Mouse (Mus musculus) T-cell, adult 2 months (primary cell): ENCODE measurements around the gene Sun1.

Source experiments
- DNase-seq: peaks from one replicate; pipeline ENCODE4 v3.0.0; 2022; ENCODE audit warnings: low spot score

Gene Sun1

GRCm38 (mm10) chr5:139251736-139252080 is 51.3 kb downstream of the Sun1 start:
- DNase-seq: no peak

- peak; percentile 100 for DNase-seq
These were observed 51.9 kb downstream of the Sun1 start, which contains the start of gene Get4 for GRCm38 (mm10) chr5:139252081-139252909. TSS of gene Get4 (plus strand) at chr5:139252324.

GRCm38 (mm10) chr5:139252910-139253245 is 52.4 kb downstream of the Sun1 start:
- no peak for DNase-seq

DNA sequence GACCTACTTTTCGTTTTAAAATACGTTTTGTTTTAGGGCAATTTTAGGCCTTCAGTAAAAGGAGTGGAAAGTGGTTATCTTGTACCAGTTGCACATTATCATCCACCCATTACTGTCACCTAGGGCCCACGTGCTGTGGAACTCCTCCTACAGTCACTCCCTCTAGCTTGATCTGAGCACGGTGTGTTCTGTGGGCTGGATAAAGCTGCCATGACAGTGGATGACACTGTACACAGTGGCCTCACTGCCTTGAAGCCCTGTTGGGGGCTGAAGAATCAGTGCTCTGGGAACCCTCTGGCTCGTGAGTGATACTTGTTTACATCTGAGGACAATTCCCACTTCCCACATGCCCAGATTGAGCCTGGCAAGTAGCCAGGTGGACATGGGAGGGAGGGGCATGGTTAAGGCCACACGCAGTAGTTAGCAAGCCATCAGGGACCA is 52.9 kb downstream of the Sun1 start:
- peak; percentile 58 for DNase-seq

- DNase-seq: no peak
These were observed 54.5 kb downstream of the Sun1 start for GRCm38 (mm10) chr5:139254938-139255337.

GRCm38 (mm10) chr5:139255777-139256176 is 55.3 kb downstream of the Sun1 start:
- DNase-seq: no peak

- DNase-seq: no peak
These were observed 55.9 kb downstream of the Sun1 start for GRCm38 (mm10) chr5:139256211-139256765.

- DNase-seq: no peak
These were observed 56.8 kb downstream of the Sun1 start for GRCm38 (mm10) chr5:139257265-139257664.

DNA sequence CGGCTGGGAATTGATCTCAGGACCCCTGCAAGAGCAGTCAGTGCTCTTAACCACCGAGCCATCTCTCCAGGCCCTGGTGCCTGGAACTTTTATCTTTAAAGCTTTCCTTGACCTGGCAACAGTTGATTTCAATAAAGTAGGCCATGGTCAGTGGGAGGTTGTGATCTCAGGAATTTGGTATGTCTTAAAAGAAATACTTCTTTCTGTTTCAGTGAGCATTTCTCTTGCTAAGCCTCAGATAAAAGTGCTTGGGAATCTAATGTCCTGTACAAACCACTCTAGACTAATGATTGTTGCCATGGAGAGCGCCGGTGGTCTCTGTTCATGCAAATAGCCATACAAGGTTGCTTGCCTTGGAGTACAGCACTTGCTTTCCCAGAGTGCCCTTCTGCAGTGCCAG is 57.4 kb downstream of the Sun1 start:
- no peak for DNase-seq

- no peak for DNase-seq
These were observed 58.1 kb downstream of the Sun1 start for GRCm38 (mm10) chr5:139258371-139259035.

DNA sequence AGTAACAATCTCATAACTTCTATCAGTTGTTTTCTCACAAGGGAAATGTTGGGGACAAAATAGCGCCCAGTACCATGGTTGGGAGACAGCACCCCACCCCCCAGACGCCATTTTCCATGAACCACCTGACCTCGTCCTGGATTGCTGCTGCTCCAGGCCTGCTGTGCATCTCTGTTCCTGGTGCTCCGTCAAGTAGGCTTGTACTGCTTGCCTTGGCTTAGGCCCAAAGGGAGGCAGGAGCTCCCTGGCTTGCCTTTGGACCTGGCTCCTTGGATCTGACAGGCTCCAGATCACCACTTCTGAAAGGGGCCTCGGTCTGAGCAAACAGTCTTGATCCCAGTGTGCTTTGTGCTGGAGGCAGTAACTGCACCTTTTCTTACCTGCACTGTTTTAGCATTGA is 59.4 kb downstream of the Sun1 start:
- DNase-seq: no peak

GRCm38 (mm10) chr5:139261403-139261802 is 61.0 kb downstream of the Sun1 start:
- DNase-seq: no peak

DNA sequence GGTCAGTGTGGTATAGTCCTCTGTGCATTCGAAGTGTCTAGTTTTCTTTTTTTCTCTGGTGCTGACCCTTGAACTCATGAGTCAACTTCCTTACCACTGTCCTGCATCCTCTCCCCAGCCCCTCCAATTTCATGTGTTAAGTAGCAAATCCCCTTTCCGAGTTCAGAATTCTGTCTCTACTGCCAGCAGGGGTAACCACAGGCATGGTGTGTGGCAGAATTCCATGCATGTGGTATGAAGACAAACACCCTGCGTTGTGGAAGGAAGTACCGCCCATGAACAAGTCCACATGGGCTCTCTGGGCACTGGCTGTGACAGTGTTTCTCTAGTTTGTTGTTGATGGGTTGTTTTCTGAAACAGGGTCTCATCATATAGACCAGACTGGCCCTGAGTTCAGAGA is 67.2 kb downstream of the Sun1 start:
- no peak for DNase-seq

DNA sequence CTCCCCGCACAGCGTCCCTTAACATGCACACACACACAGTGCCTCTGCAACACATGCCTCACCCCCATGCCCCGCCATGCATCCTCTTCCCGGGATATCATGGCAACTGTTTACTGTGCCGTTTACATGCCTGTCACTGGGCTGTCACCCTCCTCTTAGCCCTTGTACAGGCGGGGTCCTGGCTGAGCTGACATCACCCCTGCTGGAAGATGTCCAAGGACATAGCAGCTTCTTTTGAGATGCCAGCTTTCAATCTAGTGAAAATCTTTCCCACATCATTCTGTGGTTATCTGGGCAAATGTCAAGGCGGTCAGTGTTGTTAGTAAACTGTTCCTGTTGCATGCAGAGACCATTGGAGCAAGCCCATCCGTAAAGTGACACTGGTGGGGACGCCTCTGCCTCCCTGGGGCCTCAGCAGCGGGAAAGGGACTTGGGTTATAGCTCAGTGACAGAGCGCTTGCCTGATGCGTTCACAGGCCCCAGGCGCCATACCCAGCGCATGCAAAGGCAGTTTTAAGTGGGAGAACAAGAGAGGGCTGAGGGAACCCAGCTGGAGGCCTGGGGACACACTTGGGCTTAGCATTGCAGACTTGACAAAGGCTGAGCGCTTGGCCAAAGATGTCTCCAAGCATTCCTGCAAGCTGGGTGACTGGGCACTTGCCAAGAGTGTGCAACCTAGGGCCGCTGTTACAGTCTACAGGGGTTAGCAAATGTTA is 70.5 kb downstream of the Sun1 start:
- DNase-seq: no peak

- DNase-seq: no peak
These were observed 71.6 kb downstream of the Sun1 start for GRCm38 (mm10) chr5:139271994-139272554.

- no peak for DNase-seq
These were observed 76.8 kb downstream of the Sun1 start for GRCm38 (mm10) chr5:139277287-139277686.

DNA sequence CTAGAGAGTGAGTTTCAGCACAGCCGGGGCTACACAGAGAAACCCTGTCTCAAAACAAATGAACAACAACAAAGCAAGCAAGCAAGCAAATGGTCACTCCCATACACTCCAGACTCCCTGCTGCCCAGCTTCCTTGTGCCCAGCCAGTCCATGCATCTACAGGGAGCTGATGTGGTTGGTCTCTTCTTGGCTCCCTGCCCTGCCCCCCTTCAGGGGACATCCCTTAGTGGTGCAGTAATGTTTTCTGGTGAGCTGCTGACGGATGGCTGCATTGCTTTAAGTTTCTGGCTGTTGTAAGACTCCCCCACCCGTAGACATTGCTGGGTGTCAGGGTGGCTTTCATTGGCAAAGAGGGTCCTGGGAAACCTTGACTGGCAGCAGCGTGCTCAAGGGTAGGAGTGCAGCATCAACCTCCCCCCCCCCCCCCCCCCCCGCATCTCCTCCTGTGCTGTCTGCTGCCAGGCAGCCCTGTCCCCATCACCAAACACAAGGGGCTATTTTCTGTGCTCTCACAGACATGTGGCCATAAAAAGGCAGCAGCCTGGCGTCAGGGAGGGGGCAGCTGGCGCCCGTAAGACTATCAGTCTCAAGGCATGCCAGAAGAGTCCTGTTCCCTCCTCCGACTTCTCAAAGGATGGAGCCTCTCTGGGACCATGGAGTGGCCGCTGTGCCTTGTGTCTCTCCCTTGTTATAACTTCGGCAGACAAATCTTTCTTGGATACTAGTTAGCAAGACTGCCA is 81.1 kb downstream of the Sun1 start:
- no peak for DNase-seq

DNA sequence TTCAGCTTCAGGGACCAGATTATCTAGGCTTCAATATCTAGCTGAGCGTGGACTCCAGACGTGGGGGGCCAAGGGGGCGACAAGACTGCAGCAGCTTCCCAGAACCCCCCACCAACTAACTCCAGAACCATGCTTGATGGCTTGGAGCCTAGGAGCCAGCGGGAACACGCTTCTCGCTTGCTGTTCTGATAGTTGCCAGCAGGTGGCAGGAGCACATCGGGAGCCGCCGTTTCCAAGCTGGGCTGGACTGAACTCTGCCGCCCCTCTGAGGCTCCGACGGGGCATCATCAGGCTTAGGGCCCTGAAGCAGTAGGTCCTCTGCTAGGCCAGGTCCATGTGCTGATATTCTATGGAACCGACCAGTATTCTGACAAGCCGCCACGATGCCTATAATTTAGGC is 81.8 kb downstream of the Sun1 start:
- peak; percentile 63 for DNase-seq

DNA sequence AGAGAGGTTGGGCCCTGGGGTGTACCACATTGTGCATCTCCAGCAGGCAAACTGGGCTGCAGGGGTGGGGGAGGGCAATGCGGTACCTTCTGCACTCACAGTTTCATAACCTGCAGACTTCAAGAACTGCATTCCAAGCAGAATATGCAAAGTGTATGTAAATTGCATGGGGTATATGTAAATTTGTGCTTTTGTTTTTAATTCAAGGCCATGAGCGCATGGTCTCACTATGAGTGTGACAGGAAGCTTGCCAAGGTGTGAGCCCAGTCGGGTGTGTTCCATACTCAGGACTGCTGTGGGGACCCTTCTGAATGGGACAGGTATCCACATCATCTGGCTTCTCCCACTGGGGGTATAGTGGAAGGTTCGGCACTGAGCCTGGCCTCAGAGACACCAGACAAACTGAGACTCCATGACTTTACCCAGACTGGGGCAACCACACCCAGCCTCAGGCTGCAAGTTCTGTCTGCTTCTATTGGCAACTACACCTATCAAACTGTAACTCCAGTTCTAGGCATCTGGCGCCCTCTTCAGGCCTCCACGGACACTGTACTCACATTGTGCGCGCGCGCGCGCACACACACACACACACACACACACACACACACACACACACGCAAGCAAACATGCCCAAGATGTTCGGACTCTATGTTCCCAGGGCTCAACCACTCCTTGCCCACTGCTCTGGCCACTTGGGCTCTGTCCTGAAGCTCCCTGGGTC is 83.2 kb downstream of the Sun1 start:
- DNase-seq: no peak

- no peak for DNase-seq
These were observed 85.1 kb downstream of the Sun1 start for GRCm38 (mm10) chr5:139285383-139286067.
